Mouse (Mus musculus) CH12.LX (cell line): ENCODE results near the gene Ppp4r3b. TPM values are rescaled to one million over a fixed set of nuclear protein-coding genes. Genes with fewer than 3 reads are reported as not detected.

ENCODE experiments used
- DNase-seq: peaks from one replicate; pipeline ENCODE4 v3.0.0-alpha.2; 2013; ENCODE audit errors: extremely low read depth
- H3K27ac ChIP-seq: 2 replicates; pipeline ENCODE4 v1.5.1; 2012; ENCODE audit warnings: low read depth, mild to moderate bottlenecking, control low read depth, moderate library complexity; ENCODE audit not compliant: insufficient read depth
- H3K27me3 ChIP-seq: replicated peaks from 2 replicates; pipeline ENCODE3; 2012; ENCODE audit warnings: inconsistent platforms
- H3K36me3 ChIP-seq, 2 experiments: replicated peaks in 1 of 2; 2 replicates each; pipeline versions ENCODE3 to v1.6.1; 2012; ENCODE audit warnings: inconsistent platforms in 1 of 2, low read length in 1 of 2, mild to moderate bottlenecking in 1 of 2, mixed read lengths in 1 of 2, moderate library complexity in 1 of 2; ENCODE audit not compliant: control insufficient read depth in 1 of 2, insufficient read depth in 1 of 2
- H3K4me1 ChIP-seq, 2 experiments: 2 replicates each; pipeline ENCODE4 v1.6.1; 2012; ENCODE audit warnings: inconsistent platforms in 1 of 2, moderate library complexity in 1 of 2; ENCODE audit not compliant: insufficient read depth in 2 of 2, control insufficient read depth in 1 of 2
- H3K4me2 ChIP-seq: 2 replicates; pipeline ENCODE4 v1.6.1; 2012; ENCODE audit warnings: low read depth, mild to moderate bottlenecking, control low read depth; ENCODE audit not compliant: poor library complexity, insufficient read depth, severe bottlenecking
- H3K4me3 ChIP-seq, 3 experiments: fragments of 150-350 bp in 1 of 3; sonication (generic) in 1 of 3; replicated peaks in 1 of 3; 2 replicates each; pipeline versions ENCODE3 to v1.5.1; 2011 to 2012; ENCODE audit warnings: low read depth in 2 of 3, low read length in 2 of 3, mild to moderate bottlenecking in 2 of 3, moderate library complexity in 2 of 3, control low read depth in 1 of 3, improper control_type of control experiment in 1 of 3, inconsistent platforms in 1 of 3, mixed read lengths in 1 of 3; ENCODE audit not compliant: poor library complexity in 1 of 3
- H3K79me2 ChIP-seq: replicated peaks from 2 replicates; pipeline ENCODE4 v1.6.1; 2012; ENCODE audit warnings: mild to moderate bottlenecking, moderate library complexity; ENCODE audit not compliant: control insufficient read depth, poor library complexity, insufficient read depth, severe bottlenecking; ENCODE audit errors: extremely low read depth
- H3K9ac ChIP-seq: 2 replicates; pipeline ENCODE4 v1.6.1; 2012; ENCODE audit warnings: low read depth, mild to moderate bottlenecking, control low read depth, moderate library complexity; ENCODE audit not compliant: insufficient read depth
- H3K9me3 ChIP-seq: replicated peaks from 2 replicates; pipeline ENCODE3; 2012; ENCODE audit warnings: low read length, inconsistent platforms, mixed read lengths
- CHD1 ChIP-seq: IDR thresholded peaks from 2 replicates; pipeline ENCODE4 v1.6.1; 2012; ENCODE audit warnings: low read depth, low read length, improper control_type of control experiment, inconsistent platforms
- CHD2 ChIP-seq: IDR thresholded peaks from 2 replicates; pipeline ENCODE4 v1.6.1; 2011; ENCODE audit warnings: low read length, improper control_type of control experiment
- E2F4 ChIP-seq: IDR thresholded peaks from 2 replicates; pipeline ENCODE4 v1.6.1; 2011; ENCODE audit warnings: low read depth, low read length, improper control_type of control experiment; ENCODE audit not compliant: insufficient replicate concordance
- ELF1 ChIP-seq: IDR thresholded peaks from 2 replicates; pipeline ENCODE4 v1.6.1; 2014; ENCODE audit warnings: low read depth, mild to moderate bottlenecking, inconsistent platforms, low read length, improper control_type of control experiment
- GABPA ChIP-seq: IDR thresholded peaks from 2 replicates; pipeline ENCODE4 v1.6.1; 2012; ENCODE audit warnings: low read depth, low read length, improper control_type of control experiment, inconsistent platforms; ENCODE audit not compliant: insufficient replicate concordance
- HCFC1 ChIP-seq: IDR thresholded peaks from 2 replicates; pipeline ENCODE4 v1.6.1; 2012; ENCODE audit warnings: low read depth, mild to moderate bottlenecking, inconsistent platforms, low read length, improper control_type of control experiment
- IRF4 ChIP-seq: IDR thresholded peaks from 2 replicates; pipeline ENCODE4 v1.6.1; 2014; ENCODE audit warnings: low read depth, mild to moderate bottlenecking, inconsistent platforms, low read length, improper control_type of control experiment
- MAFK ChIP-seq: IDR thresholded peaks from 2 replicates; pipeline ENCODE4 v1.6.1; 2011; ENCODE audit warnings: low read length, improper control_type of control experiment; ENCODE audit not compliant: insufficient replicate concordance
- MAX ChIP-seq: IDR thresholded peaks from 2 replicates; pipeline ENCODE4 v1.6.1; 2011; ENCODE audit warnings: low read length, improper control_type of control experiment
- MAZ ChIP-seq: IDR thresholded peaks from 2 replicates; pipeline ENCODE4 v1.6.1; 2012; ENCODE audit warnings: low read depth, mild to moderate bottlenecking, inconsistent platforms, low read length, improper control_type of control experiment, moderate library complexity
- MEF2A ChIP-seq: IDR thresholded peaks from 2 replicates; pipeline ENCODE4 v1.6.1; 2014; ENCODE audit warnings: low read depth, mild to moderate bottlenecking, inconsistent platforms, low read length, improper control_type of control experiment, borderline replicate concordance
- MXI1 ChIP-seq: IDR thresholded peaks from 2 replicates; pipeline ENCODE4 v1.6.1; 2011; ENCODE audit warnings: mild to moderate bottlenecking, low read depth, low read length, improper control_type of control experiment
- NELFE ChIP-seq: IDR thresholded peaks from 2 replicates; pipeline ENCODE4 v1.6.1; 2011; ENCODE audit warnings: low read depth, low read length, improper control_type of control experiment
- NRF1 ChIP-seq: IDR thresholded peaks from 2 replicates; pipeline ENCODE4 v1.6.1; 2014; ENCODE audit warnings: low read depth, mild to moderate bottlenecking, inconsistent platforms, low read length, improper control_type of control experiment, moderate library complexity
- POLR2A ChIP-seq: IDR thresholded peaks from 2 replicates; pipeline ENCODE4 v1.6.1; 2011; ENCODE audit warnings: low read depth, mild to moderate bottlenecking, improper control_type of control experiment, low read length
- RAD21 ChIP-seq: IDR thresholded peaks from 2 replicates; pipeline ENCODE4 v1.6.1; 2011; ENCODE audit warnings: low read depth, mild to moderate bottlenecking, low read length, improper control_type of control experiment, moderate library complexity
- RCOR1 ChIP-seq: conservative IDR thresholded peaks from 2 replicates; pipeline ENCODE4 v1.6.1; 2012; ENCODE audit warnings: low read depth, mild to moderate bottlenecking, inconsistent platforms, low read length, improper control_type of control experiment
- SIN3A ChIP-seq: IDR thresholded peaks from 2 replicates; pipeline ENCODE4 v1.6.1; 2012; ENCODE audit warnings: low read length, improper control_type of control experiment, inconsistent platforms
- SMC3 ChIP-seq: IDR thresholded peaks from 2 replicates; pipeline ENCODE4 v1.6.1; 2011; ENCODE audit warnings: low read depth, low read length, improper control_type of control experiment
- TBP ChIP-seq: conservative IDR thresholded peaks from 2 replicates; pipeline ENCODE4 v1.6.1; 2011; ENCODE audit warnings: low read depth, low read length, improper control_type of control experiment
- UBTF ChIP-seq: IDR thresholded peaks from 2 replicates; pipeline ENCODE4 v1.6.1; 2012; ENCODE audit warnings: low read depth, mild to moderate bottlenecking, inconsistent platforms, low read length, improper control_type of control experiment, moderate library complexity
- USF2 ChIP-seq: conservative IDR thresholded peaks from 2 replicates; pipeline ENCODE4 v1.6.1; 2011; ENCODE audit warnings: low read depth, low read length, improper control_type of control experiment
- ZMIZ1 ChIP-seq: IDR thresholded peaks from 2 replicates; pipeline ENCODE4 v1.6.1; 2012; ENCODE audit warnings: low read depth, mild to moderate bottlenecking, inconsistent platforms, low read length, improper control_type of control experiment
- dilution Hi-C: fragments of 300-500 bp; cut with MboI; formaldehyde crosslinking; loops from 2 replicates; pipeline ENCODE4 v1.14.3; 2020; ENCODE audit warnings: low sequenced_read_pairs; ENCODE audit not compliant: extremely low pct_unique_long_range_greater_than_20kb, extremely low pct_ligation_motif_present
- in situ Hi-C: fragments of 300-500 bp; cut with MboI; formaldehyde crosslinking; loops from 3 replicates; pipeline ENCODE4 v1.14.3; 2019; ENCODE audit warnings: low sequenced_read_pairs, low pct_ligation_motif_present, low pct_unique_long_range_greater_than_20kb, mixed read lengths
- polyA plus RNA-seq: library from polyadenylated mRNA; unstranded; fragments of >175 nt; gene quantifications from 2 replicates; pipeline ENCODE4 v1.2.1, GENCODE M21; 2012; ENCODE audit warnings: low read depth; ENCODE audit not compliant: insufficient read length
- total RNA-seq, 2 experiments: library from RNA; depleted of rRNA; stranded (reverse); fragments of 300-350 nt in 1 of 2; fragments of >200 nt in 1 of 2; gene quantifications; 2 replicates each; pipeline ENCODE4 v1.2.3; 2012 to 2014

Gene Ppp4r3b
- total and polyA plus RNA-seq, 3 experiments, result 95.5 to 127 (median 116) TPM

DNA sequence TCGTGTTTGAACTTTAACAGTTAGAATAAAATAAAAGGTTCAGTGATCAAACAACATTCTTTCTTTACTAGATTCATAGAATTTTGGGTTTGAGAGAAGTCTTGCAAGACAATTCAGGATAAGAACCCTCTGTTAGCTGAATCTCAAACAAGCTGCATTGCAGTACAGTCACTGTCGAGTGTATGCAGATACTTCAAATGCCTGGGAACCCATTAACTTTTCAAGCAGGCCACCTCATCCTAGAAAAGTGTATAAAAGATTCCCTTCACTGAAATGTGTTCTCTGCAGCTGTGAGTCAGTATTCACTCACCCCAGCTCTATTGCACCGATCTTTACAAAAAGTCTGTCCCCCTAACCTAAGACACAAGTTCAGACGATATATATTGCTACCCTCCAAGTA is 73.3 kb downstream of the Ppp4r3b start:
- DNase-seq, result no peak
- Histone ChIP-seq H3K9ac (peak overlapping the region; percentile 56; the same call in 1 of the 2 replicates), H3K9me3 (no peaks in the 10 kb centered on the region), H3K4me3 (peak overlapping the region; percentile 70 to 79 (median 74)), H3K36me3 (peaks cover 12 to 32% of the 10 kb centered on the region in 2 experiments), H3K27me3 (no peaks in the 10 kb centered on the region), H3K4me2 (peak overlapping the region; percentile 71)
- in situ Hi-C loops, result no loop called here
- dilution Hi-C loops, result no loop called here
- TF ChIP-seq CHD1, result 0 out of 2 replicates have a peak, but pooled peaks have one; percentile 15
- no peak for TF ChIP-seq MEF2A
- 0 out of 2 replicates have a peak, but pooled peaks have one; percentile 17 for TF ChIP-seq MXI1
- TF ChIP-seq, all 38 proteins: peak for 2
- Histone ChIP-seq H3K79me2 (peaks cover 5% of the 10 kb centered on the region; the same call in 1 of the 2 replicates), H3K4me1 (peaks cover 2 to 19% of the 10 kb centered on the region in 2 experiments; a peak in 3 of 4 replicates), H3K27ac (no peak overlapping the region)

DNA sequence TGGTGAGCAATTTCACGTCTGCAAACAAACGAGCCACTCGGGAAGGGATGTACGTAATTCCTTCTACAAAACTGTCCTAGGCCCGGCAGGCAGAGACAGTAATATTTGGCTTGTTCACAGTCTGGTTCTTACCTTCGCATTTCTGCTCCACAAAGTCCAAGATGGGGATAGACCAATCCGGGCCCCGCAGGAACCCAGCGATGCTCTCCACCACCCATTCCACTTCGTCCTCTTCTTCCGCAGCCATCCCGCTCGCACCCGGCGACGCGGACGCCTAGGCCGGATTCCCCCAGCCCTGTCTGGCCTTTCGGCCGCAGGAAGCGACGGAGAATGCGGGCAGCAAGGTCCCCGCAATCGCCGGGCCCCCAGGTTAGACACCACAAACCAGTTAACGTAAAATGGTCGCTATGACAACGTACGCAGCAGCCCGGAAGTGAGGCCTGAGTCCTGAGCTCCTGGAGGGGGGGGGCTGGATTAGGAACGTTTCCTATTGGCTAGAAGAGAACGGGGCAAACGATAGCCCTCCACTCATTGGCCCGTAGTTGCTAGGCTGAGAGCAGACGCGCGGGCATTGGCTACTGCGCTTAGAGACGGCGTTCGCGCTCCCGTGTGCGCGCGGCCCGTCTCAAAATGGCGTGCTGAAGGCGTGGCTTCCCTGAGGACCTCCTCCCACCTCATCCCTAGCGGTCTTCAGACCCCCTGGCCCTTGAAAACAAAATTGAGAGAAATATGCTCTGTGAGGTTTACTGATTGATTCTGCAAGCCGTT is 74.4 kb downstream of the Ppp4r3b start, which contains the start of gene Cfap36:
Gene Cfap36 (minus strand): TSS at position 527 of the 768 bp plus-strand sequence.
- no peaks in the 10 kb centered on the region for H3K27me3 ChIP-seq
- H3K9me3 ChIP-seq, result no peaks in the 10 kb centered on the region
- H3K9ac ChIP-seq, result peak within 1 kb of the TSS; percentile 56
- TF ChIP-seq USF2 (no peak), POLR2A (peak; percentile 72), UBTF (no peak), MAX (0 out of 2 replicates have a peak, but pooled peaks have one; percentile 17), SIN3A (peak; percentile 74; the same call in 1 of the 2 replicates), MAZ (peak; percentile 96), E2F4 (no peak), SMC3 (no peak), MAFK (no peak), NRF1 (peak; percentile 67), CHD2 (peak; percentile 91), HCFC1 (peak; percentile 73), RAD21 (no peak), MXI1 (peak; percentile 98), ZMIZ1 (no peak), GABPA (no peak), TBP (peak; percentile 81; the same call in 1 of the 2 replicates), NELFE (peak; percentile 8; the same call in 1 of the 2 replicates), ELF1 (peak; percentile 99), IRF4 (peak; percentile 37; the same call in 1 of the 2 replicates), RCOR1 (no peak)
- peaks cover 2 to 19% of the 10 kb centered on the region in 2 experiments; a peak in 3 of 4 replicates for H3K4me1 ChIP-seq
- dilution Hi-C loops, result no loop called here
- peak; percentile 99 for DNase-seq
- no peak within 1 kb of the TSS for H3K27ac ChIP-seq
- H3K4me2 ChIP-seq, result peak within 1 kb of the TSS; percentile 71
- peaks cover 8 to 23% of the 10 kb centered on the region in 2 experiments for H3K36me3 ChIP-seq
- H3K4me3 ChIP-seq, result peak within 1 kb of the TSS; percentile 70 to 79 (median 74)
- H3K79me2 ChIP-seq, result peaks cover 5% of the 10 kb centered on the region; the same call in 1 of the 2 replicates
- in situ Hi-C loops, result no loop called here
